Mouse (Mus musculus): ENCODE measurements around the gene Prr13. TPM values are rescaled to one million over a fixed set of nuclear protein-coding genes. Genes with fewer than 3 reads are reported as not detected.

Gene Prr13
- total and polyA plus RNA-seq, 3 experiments, result 17.3 to 73.3 TPM; not detected in 1

DNA sequence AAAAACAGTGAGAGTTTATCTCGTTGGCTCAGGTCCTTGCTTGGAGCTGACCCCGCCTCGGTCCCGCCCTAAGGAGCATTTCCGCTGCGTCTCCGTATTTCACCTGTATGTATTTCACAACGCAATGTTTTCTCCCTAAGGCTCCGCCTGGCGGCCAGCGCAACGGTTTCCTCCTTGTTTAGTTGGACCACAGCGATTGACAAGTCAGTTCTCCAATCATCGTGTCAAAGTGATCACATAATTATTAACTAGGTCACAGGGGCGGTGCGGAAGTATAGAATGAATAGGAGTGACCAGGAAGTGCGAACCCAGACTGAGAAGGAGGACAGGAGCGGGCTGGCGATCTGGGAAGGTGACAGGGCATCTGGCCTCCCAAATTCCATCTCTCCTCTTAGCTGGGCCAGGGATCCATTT is at the start of gene Prr13 (continued):
- TF ChIP-seq USF2 (IDR thresholded peaks at IDR 0.05; ENCODE audit: borderline replicate concordance in 1 of 2, insufficient read depth in 1 of 2, low read depth in 1 of 2, low read length in 2 of 2), result no peak
- TF ChIP-seq MAFK (IDR thresholded peaks at IDR 0.05; ENCODE audit: borderline replicate concordance, low read depth, low read length), result no peak
- TF ChIP-seq ELF1 (IDR thresholded peaks at IDR 0.05; ENCODE audit: low read depth, low read length), result peak; percentile 99

GRCm38 (mm10) chr15:102409286-102409685 is 49.5 kb upstream of the Prr13 start:
- Histone ChIP-seq H3K27ac (ENCODE audit: control insufficient read depth, low read depth, low read length) (no peak overlapping the region), H3K9me3 (replicated peaks; ENCODE audit: insufficient read depth, low read length) (no peaks in the 10 kb centered on the region), H3K27me3 (ENCODE audit: control insufficient read depth in 1 of 2, insufficient read depth in 2 of 2, low read length in 2 of 2) (no peaks in the 10 kb centered on the region), H3K79me2 (ENCODE audit: control insufficient read depth, insufficient read depth, low read length, poor library complexity) (peaks cover 50% of the 10 kb centered on the region), H3K4me1 (ENCODE audit: control insufficient read depth in 1 of 2, insufficient read depth in 2 of 2, low read length in 2 of 2) (peaks cover 5 to 21% of the 10 kb centered on the region in 2 experiments; a peak in 3 of 4 replicates), H3K36me3 (ENCODE audit: control insufficient read depth in 1 of 2, insufficient read depth in 2 of 2, low read length in 2 of 2) (peaks cover 15 to 49% of the 10 kb centered on the region in 2 experiments), H3K9ac (ENCODE audit: control insufficient read depth, low read depth, low read length, poor library complexity, severe bottlenecking) (no peak overlapping the region), H3K4me3 (ENCODE audit: control insufficient read depth in 1 of 2, insufficient read depth in 1 of 2, low read depth in 2 of 2, low read length in 2 of 2) (no peak overlapping the region)
- TF ChIP-seq ZNF384 (IDR thresholded peaks at IDR 0.05; ENCODE audit: low read depth, low read length) (no peak), MYB (IDR thresholded peaks at IDR 0.05; ENCODE audit: low read depth, low read length) (no peak), POLR2AphosphoS5 (IDR thresholded peaks at IDR 0.05; ENCODE audit: borderline replicate concordance, low read depth, low read length) (no peak), CHD1 (IDR thresholded peaks at IDR 0.05; ENCODE audit: low read depth, low read length) (no peak), ETS1 (IDR thresholded peaks at IDR 0.05; ENCODE audit: low read depth, low read length) (no peak)
- no peak for DNase-seq (ENCODE audit: low read depth, low spot score)

GRCm38 (mm10) chr15:102411077-102411476 is 47.8 kb upstream of the Prr13 start:
- Histone ChIP-seq H3K79me2 (ENCODE audit: control insufficient read depth, insufficient read depth, low read length, poor library complexity) (peaks cover 52% of the 10 kb centered on the region), H3K4me1 (ENCODE audit: control insufficient read depth in 1 of 2, insufficient read depth in 2 of 2, low read length in 2 of 2) (peaks cover 5 to 21% of the 10 kb centered on the region in 2 experiments; a peak in 3 of 4 replicates), H3K27ac (ENCODE audit: control insufficient read depth, low read depth, low read length) (no peak overlapping the region), H3K27me3 (ENCODE audit: control insufficient read depth in 1 of 2, insufficient read depth in 2 of 2, low read length in 2 of 2) (no peaks in the 10 kb centered on the region), H3K9me3 (replicated peaks; ENCODE audit: insufficient read depth, low read length) (no peaks in the 10 kb centered on the region), H3K36me3 (ENCODE audit: control insufficient read depth in 1 of 2, insufficient read depth in 2 of 2, low read length in 2 of 2) (peaks cover 19 to 49% of the 10 kb centered on the region in 2 experiments), H3K9ac (ENCODE audit: control insufficient read depth, low read depth, low read length, poor library complexity, severe bottlenecking) (no peak overlapping the region), H3K4me3 (ENCODE audit: control insufficient read depth in 1 of 2, insufficient read depth in 1 of 2, low read depth in 2 of 2, low read length in 2 of 2) (no peak overlapping the region)
- no peak for TF ChIP-seq E2F4 (IDR thresholded peaks at IDR 0.05; ENCODE audit: borderline replicate concordance, low read depth, low read length)
- TF ChIP-seq ZNF384 (IDR thresholded peaks at IDR 0.05; ENCODE audit: low read depth, low read length), result peak; percentile 50
- DNase-seq (ENCODE audit: low read depth, low spot score), result no peak

- no peak for DNase-seq (ENCODE audit: low read depth, low spot score)
- Histone ChIP-seq H3K4me3 (ENCODE audit: control insufficient read depth in 1 of 2, insufficient read depth in 1 of 2, low read depth in 2 of 2, low read length in 2 of 2) (no peak overlapping the region), H3K27ac (ENCODE audit: control insufficient read depth, low read depth, low read length) (no peak overlapping the region), H3K9me3 (replicated peaks; ENCODE audit: insufficient read depth, low read length) (no peaks in the 10 kb centered on the region), H3K27me3 (ENCODE audit: control insufficient read depth in 1 of 2, insufficient read depth in 2 of 2, low read length in 2 of 2) (no peaks in the 10 kb centered on the region), H3K9ac (ENCODE audit: control insufficient read depth, low read depth, low read length, poor library complexity, severe bottlenecking) (no peak overlapping the region), H3K79me2 (ENCODE audit: control insufficient read depth, insufficient read depth, low read length, poor library complexity) (peaks cover 49% of the 10 kb centered on the region), H3K4me1 (ENCODE audit: control insufficient read depth in 1 of 2, insufficient read depth in 2 of 2, low read length in 2 of 2) (peaks cover 5 to 11% of the 10 kb centered on the region in 2 experiments), H3K36me3 (ENCODE audit: control insufficient read depth in 1 of 2, insufficient read depth in 2 of 2, low read length in 2 of 2) (peaks cover 19 to 46% of the 10 kb centered on the region in 2 experiments)
- TF ChIP-seq NELFE (IDR thresholded peaks at IDR 0.05; ENCODE audit: low read depth, low read length) (no peak), ZNF384 (IDR thresholded peaks at IDR 0.05; ENCODE audit: low read depth, low read length) (peak; percentile 77), POLR2A (IDR thresholded peaks at IDR 0.05; ENCODE audit: control insufficient read depth in 1 of 2, insufficient read depth in 1 of 2, low read depth in 1 of 2, low read length in 2 of 2, poor library complexity in 1 of 2) (no peak)
These were observed 45.1 kb upstream of the Prr13 start for GRCm38 (mm10) chr15:102413687-102414086.

Data from MEL (cell line).